Mouse (Mus musculus) adrenal gland, postnatal 25 days (tissue): ENCODE measurements around the gene Evi5l. TPM values are rescaled to one million over a fixed set of nuclear protein-coding genes. Genes with fewer than 3 reads are reported as not detected.

Source experiments
- total RNA-seq: library from RNA; stranded (reverse); gene quantifications from 2 replicates; pipeline ENCODE4 v1.2.3, GENCODE M21; 2021

Gene Evi5l
- total RNA-seq, 1 experiment from 2014 or later, result 38.6 TPM

Other genes starting within 250 kb of the Evi5l start
- gene Cd209b, start 239.7 kb upstream of the Evi5l start, total RNA-seq, result 0.61 and 0.62 TPM in 2 replicates
- gene Cd209c, start 211.8 kb upstream of the Evi5l start, total RNA-seq, result 0.21 TPM in 1 of 2 replicates, not detected in the other
- 0.88 and 1.6 TPM in 2 replicates for gene Cd209f, start 60.7 kb upstream of the Evi5l start, total RNA-seq
- gene Cd209g, start 32.5 kb upstream of the Evi5l start, total RNA-seq, result 0.18 TPM in 1 of 2 replicates, not detected in the other
- gene Prr36, start 50.9 kb downstream of the Evi5l start, total RNA-seq, result 4.7 and 5.2 TPM in 2 replicates
- 18.0 and 18.6 TPM in 2 replicates for gene Lrrc8e, start 60.3 kb downstream of the Evi5l start, total RNA-seq
- 99.6 and 105 TPM in 2 replicates for gene Map2k7, start 72.2 kb downstream of the Evi5l start, total RNA-seq
- gene Gm49320, start 72.3 kb downstream of the Evi5l start, total RNA-seq, result 1.1 and 3.0 TPM in 2 replicates
- gene Tgfbr3l, start 81.6 kb downstream of the Evi5l start, total RNA-seq, result 15.8 and 22.6 TPM in 2 replicates
- 30.7 and 31.8 TPM in 2 replicates for gene Snapc2, start 86.5 kb downstream of the Evi5l start, total RNA-seq
- gene Ctxn1, start 92.7 kb downstream of the Evi5l start, total RNA-seq, result 8.0 and 8.6 TPM in 2 replicates
- gene Timm44, start 109.3 kb downstream of the Evi5l start, total RNA-seq, result 107 and 120 TPM in 2 replicates
- 18.8 and 20.2 TPM in 2 replicates for gene Ccl25, start 158.6 kb downstream of the Evi5l start, total RNA-seq
- gene Elavl1, start 158.8 kb downstream of the Evi5l start, total RNA-seq, result 95.1 and 102 TPM in 2 replicates